Mouse (Mus musculus) CD8-positive naive resting alpha-beta T cell, adult 2 months (primary cell): ENCODE results near the gene Mrpl42.
A peak's percentile ranks its signal among the peaks of the same experiment; 100 is the strongest.
"Not testable (repeated sequence)": the region's sequence is repeated elsewhere in the genome, so short reads cannot be mapped to it uniquely, and the experiment has no call there.

ENCODE experiments used
- DNase-seq, 2 experiments: peaks; one replicate each; pipeline ENCODE4 v3.0.0; 2022; ENCODE audit warnings: low read depth in 2 of 2, low spot score in 2 of 2

Gene Mrpl42

GRCm38 (mm10) chr10:95501463-95502081 lies at the start of gene Mrpl42:
Mrpl42 (minus strand) TSS chr10:95501940.
- DNase-seq, result peak; percentile 48 to 56

DNA sequence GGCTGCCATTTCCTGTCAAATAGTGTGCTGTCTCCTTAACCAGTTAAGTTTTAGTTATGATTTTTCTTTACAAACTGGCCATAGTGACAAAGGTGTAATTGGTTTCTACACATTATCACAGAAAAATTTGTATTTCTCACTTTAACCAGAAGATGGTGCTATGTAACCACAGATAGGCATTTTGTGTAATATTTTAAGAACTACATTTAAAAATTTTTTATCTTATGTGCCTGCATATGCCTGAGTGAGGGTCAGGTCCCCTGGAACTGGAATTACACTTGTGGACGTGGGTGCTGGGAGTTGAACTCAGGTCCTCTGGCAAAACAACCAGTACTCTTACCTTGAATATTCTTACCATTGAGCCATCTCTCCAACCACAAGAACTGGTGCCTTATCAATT lies 48.8 kb upstream of the Mrpl42 start:
- DNase-seq, result peak in 1 of 2 experiments; percentile 34

DNA sequence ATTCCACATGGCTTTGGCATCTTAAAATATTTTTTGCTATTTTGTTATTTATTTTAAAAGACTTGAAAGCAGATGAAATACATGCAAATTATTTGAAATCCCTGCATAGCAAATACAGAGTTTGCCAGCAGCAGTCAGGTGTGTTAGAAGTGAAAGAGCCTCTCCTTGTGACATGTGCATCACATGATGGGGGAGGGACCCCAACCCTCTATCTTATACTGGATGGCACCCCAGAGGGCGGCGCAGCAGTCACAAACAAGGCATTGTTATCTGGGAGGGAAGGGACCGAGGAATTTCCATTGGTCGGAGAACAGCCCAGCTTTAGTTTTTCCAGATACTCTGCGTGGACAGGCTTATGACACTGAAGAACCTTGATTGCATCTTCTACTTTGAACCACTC lies 47.3 kb upstream of the Mrpl42 start:
- DNase-seq, result not testable (repeated sequence)

GRCm38 (mm10) chr10:95548154-95548826 lies 46.5 kb upstream of the Mrpl42 start:
- DNase-seq, result no peak

DNA sequence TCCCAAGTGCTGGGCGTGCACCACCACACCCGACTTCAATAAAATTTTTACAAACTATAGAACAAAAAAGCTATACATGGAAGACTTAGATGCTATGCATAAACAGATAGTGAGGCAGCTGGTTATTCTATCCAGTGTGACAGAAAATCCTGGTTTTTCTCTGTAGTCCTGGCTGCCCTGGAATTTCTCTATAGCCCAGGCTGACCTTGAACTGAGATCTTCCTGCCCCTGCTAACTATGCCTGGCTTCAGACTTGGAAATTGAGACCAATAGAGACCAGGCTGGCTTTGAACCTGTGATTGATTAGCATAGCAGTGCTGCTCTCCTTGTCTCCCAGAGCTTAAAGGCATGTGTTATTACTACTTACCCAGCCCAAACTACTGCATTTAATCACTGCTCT lies 44.4 kb upstream of the Mrpl42 start:
- DNase-seq, result no peak

DNA sequence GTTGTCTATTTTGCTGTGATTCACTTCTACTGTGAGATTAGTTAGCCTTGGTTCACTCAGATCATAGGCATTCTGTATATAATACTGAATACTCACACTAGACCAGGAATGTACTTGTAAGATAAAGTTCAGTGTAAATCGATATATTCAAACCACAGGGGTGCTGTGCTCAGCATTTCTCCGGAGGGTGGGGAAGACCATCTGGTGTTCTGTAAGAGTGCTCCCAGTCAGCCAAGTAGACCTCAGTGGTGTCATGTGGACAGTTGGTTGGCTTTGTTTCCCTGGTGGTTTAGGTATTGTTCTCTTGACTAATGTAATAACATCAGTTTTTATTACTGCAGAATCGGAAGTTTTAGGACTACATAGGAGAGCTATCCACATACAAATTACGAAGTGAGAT lies 43.3 kb upstream of the Mrpl42 start:
- no peak for DNase-seq

- DNase-seq, result no peak
Observed at GRCm38 (mm10) chr10:95544651-95545050, 42.9 kb upstream of the Mrpl42 start.

GRCm38 (mm10) chr10:95544004-95544403 lies 42.3 kb upstream of the Mrpl42 start:
- no peak for DNase-seq

- DNase-seq, result no peak
Observed at GRCm38 (mm10) chr10:95543377-95543776, 41.6 kb upstream of the Mrpl42 start.

DNA sequence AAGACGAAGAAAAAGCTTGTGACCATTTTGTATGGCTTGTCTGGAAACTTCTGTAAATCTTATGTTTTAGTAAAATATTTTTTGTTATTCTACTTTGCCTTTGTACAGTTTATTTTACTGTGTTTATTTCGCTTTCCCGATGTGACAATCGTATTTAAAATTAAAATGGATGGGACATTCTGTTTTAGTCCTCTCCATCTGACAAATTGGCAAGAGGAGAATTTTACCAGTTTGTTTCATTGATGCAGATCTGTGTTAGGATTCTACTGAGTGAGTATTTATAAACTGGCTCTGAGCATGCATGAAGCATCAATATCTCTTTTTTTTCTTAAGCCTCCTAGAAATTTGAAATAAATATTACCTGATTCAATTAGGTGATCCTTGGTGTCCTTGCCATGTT lies 41.2 kb upstream of the Mrpl42 start:
- no peak for DNase-seq

- no peak for DNase-seq
Observed at GRCm38 (mm10) chr10:95539841-95540240, 38.1 kb upstream of the Mrpl42 start.

- no peak for DNase-seq
Observed at GRCm38 (mm10) chr10:95539260-95539659, 37.5 kb upstream of the Mrpl42 start.

GRCm38 (mm10) chr10:95536222-95536541 lies 34.4 kb upstream of the Mrpl42 start:
- DNase-seq, result no peak

DNA sequence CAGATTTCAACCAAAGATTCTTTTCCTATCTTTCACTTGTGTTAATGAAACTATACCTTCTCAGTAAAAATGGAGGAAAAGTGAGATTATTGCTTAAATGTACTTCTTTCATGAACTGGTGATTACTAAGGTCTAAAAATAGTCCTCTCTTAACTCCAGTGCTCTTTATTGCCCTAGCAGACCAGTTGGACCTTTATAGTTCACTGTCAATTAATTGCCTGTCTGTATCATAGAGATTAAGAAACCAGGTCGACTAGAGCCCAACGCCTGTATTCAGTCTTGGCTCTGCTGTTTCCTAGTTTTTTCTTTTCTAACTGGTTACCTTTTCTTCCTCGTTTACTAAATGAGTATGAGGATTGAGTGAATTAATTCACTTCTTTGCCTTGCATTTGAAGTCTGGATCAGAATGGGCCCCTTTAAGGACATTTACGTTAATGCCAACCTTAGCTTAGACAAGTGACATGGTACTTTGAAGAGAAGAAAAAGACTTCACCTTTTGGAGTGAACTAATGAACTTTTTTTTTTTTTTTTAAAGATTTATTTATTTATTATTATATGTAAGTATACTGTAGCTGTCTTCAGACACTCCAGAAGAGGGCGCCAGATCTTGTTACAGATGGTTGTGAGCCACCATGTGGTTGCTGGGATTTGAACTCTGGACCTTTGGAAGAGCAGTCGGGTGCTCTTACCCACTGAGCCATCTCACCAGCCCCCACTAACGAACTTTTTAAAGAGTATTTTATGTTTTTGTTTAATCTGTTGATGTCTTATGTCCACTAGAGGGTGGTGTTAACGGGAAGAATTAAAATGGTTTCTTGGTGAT lies 33.9 kb upstream of the Mrpl42 start:
- no peak for DNase-seq

GRCm38 (mm10) chr10:95533382-95533781 lies 31.6 kb upstream of the Mrpl42 start:
- DNase-seq, result no peak

DNA sequence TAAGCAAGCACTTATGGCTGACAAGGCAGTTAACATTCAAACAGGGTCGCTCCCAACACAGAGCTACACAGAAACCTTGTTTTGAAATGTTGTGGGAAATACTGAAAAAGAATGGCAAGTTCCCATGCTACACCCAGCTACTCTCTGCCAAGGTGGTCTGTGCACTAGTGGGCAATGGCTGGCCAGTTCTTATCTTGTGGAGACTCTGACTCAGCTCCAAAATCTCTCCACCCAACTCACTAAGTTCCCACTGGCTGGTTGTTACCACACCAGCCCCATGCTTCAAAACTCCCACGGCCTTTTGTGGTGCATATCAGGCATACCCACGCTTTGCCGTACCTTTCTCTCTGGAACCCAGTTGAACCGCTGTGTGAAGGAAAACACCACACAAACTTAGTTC lies 31.2 kb upstream of the Mrpl42 start:
- DNase-seq, result no peak

- no peak for DNase-seq
Observed at GRCm38 (mm10) chr10:95530551-95531121, 28.9 kb upstream of the Mrpl42 start.

DNA sequence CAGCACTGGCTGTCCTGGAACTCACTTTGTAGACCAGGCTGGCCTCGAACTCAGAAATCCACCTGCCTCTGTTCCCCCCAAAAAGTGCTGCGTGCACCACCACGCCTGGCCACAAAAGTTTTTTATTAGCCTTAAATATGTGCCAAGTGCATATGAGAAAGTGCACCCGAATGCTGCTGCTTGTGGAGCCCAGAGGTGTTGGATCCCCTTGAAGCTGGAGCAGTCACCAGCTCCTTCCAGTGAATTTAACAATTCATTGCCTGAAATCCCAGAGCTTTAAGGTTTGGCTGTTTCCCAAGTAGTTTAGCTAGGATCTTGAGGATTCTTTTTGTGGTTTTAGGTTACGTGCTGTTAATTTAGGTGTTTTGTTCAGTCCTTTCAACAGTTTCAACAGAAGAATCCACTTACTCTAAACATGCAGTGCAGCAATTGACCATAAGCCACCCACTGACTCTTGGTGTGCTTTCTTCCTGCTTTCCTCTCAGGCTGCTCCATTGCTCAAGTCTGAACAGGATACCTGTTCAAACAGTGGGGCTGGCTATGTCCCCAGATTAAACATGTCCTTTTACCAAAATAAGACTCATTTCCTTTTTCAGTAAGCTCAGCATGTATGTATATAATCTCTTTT lies 24.9 kb upstream of the Mrpl42 start:
- no peak for DNase-seq

GRCm38 (mm10) chr10:95525871-95526270 lies 24.1 kb upstream of the Mrpl42 start:
- no peak for DNase-seq

- DNase-seq, result no peak
Observed at GRCm38 (mm10) chr10:95525037-95525675, 23.4 kb upstream of the Mrpl42 start.

GRCm38 (mm10) chr10:95517656-95518055 lies 15.9 kb upstream of the Mrpl42 start:
- DNase-seq, result no peak
